Mouse (Mus musculus): ENCODE measurements around the gene Chrm5. TPM values are rescaled to one million over a fixed set of nuclear protein-coding genes. Genes with fewer than 3 reads are reported as not detected.
A peak's percentile ranks its signal among the peaks of the same experiment; 100 is the strongest.

Gene Chrm5
- polyA plus RNA-seq, 1 experiment from 2014 or later = 0.83 TPM

DNA sequence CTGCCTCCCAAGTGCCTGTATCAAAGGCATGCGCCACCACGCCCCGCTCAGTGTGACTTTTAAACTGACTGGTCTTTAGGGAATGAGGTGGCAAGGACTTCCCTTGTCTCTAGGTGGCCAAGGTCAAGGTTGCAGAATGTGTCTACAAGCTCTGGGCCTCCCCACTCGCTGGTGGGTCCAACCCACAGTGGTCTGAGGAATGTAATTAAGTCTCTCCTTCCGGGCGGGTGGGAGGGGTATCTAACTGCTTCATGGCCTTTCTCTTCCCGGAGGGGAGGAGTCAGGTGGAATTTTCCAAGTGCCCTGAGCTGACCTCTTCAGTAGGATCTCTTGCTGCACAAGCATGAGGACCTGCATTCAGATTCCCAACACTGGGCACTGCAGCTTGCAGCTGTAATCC lies 17.3 kb upstream of the Chrm5 start:
- WGBS = 78% methylated on average over 7 of the region's 7 CpGs
- no peak overlapping the region for H3K9ac ChIP-seq (replicated peaks)
- H3K4me1 ChIP-seq = peaks cover 7% of the 10 kb centered on the region
- no peaks in the 10 kb centered on the region for H3K9me3 ChIP-seq
- no peak overlapping the region for H3K4me3 ChIP-seq
- no peaks in the 10 kb centered on the region for H3K36me3 ChIP-seq
- H3K27me3 ChIP-seq = no peaks in the 10 kb centered on the region
- H3K27ac ChIP-seq (replicated peaks) = no peak overlapping the region
- ATAC-seq (replicated peaks) = no peak
- no peak overlapping the region for H3K4me2 ChIP-seq (replicated peaks)

DNA sequence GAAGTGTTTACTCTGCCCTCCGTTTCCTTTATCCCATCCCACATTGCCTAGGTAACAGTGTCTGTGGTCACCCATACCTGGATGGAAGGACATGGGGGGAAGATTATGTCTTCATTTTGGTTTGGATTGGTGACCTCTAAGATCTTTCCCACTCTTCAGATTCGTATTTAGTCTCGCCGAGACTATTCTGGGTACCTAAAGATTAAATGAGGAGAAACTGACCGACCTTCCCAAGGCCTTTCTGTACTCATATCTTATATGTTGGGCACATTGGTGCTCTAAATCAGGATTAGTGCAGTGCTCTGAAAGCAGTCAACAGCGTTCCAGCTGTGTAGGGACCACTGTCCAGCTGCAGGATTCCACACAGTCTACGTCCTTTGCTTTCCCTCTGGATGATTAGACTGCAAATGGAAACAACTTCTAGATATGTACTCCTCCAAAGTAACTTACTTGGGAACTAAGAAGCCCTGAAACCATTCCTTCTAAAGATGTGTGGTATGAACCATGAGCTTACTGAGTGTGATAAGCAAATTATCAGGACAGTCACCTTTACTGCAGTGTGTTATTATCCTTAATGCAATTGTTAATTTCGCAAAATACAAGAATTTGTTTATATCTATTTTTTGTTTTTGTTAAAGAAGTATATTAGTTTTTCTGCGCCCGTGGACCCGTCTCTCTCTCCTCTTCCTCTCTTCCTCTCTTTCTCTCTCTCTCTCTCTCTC lies 13.1 kb upstream of the Chrm5 start:
- WGBS = 46% methylated on average over 11 of the region's 11 CpGs
- peak; percentile 0 for ATAC-seq (replicated peaks)
- no peaks in the 10 kb centered on the region for H3K27me3 ChIP-seq

DNA sequence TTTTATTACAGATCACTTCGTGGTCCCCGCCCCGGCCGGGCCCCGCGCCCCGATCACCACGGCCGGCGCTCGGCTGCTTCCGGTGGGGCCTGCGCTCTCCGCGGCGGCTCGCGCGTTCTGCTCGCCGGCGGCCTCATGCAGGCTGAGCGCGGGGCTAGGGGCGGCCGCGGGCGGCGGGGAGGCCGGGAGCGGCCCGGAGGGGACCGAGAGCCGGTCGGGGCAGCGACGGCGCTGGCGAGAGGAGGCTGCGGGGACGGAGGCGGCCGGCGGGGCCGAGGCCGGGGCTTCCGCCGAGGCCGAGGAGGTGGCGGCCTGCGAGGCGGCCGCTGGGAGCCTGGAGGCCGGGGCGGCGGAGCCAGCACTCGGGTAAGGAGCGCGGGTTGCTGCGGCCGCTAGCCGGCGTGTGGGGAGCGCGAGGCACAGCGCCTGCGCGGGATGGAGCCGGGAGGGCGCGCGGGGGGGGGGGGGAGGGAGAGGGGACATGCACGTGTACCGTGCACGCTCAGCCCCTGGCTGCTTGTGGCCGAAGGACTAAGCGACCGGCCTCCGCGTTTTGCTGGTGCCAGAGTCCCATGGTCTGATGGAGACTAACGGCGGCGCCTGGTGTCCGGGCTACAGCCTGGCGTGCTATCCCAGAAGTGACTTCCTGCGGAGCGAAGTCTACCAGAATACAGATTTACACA lies 12.4 kb upstream of the Chrm5 start, which contains the start of gene Aven:
Gene Aven (plus strand): TSS at position 109 of the 683 bp plus-strand sequence.
- H3K27ac ChIP-seq (replicated peaks) = peak within 1 kb of the TSS; percentile 95
- H3K9ac ChIP-seq (replicated peaks) = peak within 1 kb of the TSS; percentile 95
- WGBS = under 1% methylated on average over 79 of the region's 87 CpGs
- no peaks in the 10 kb centered on the region for H3K27me3 ChIP-seq
- H3K4me2 ChIP-seq (replicated peaks) = peak within 1 kb of the TSS; percentile 81
- H3K4me3 ChIP-seq = peak within 1 kb of the TSS; percentile 81
- H3K4me1 ChIP-seq = peaks cover 12% of the 10 kb centered on the region
- H3K36me3 ChIP-seq = no peaks in the 10 kb centered on the region
- peak; percentile 96 for ATAC-seq (replicated peaks)
- no peaks in the 10 kb centered on the region for H3K9me3 ChIP-seq

More for the DNA sequence above, 13.1 kb upstream of the Chrm5 start:
- Histone ChIP-seq H3K9ac (replicated peaks) (peak overlapping the region; percentile 95), H3K36me3 (no peaks in the 10 kb centered on the region), H3K4me3 (peak overlapping the region; percentile 81), H3K9me3 (no peaks in the 10 kb centered on the region), H3K4me1 (peaks cover 12% of the 10 kb centered on the region), H3K4me2 (replicated peaks) (peak overlapping the region; percentile 81), H3K27ac (replicated peaks) (peak overlapping the region; percentile 95; the same call in 1 of the 2 replicates)

DNA sequence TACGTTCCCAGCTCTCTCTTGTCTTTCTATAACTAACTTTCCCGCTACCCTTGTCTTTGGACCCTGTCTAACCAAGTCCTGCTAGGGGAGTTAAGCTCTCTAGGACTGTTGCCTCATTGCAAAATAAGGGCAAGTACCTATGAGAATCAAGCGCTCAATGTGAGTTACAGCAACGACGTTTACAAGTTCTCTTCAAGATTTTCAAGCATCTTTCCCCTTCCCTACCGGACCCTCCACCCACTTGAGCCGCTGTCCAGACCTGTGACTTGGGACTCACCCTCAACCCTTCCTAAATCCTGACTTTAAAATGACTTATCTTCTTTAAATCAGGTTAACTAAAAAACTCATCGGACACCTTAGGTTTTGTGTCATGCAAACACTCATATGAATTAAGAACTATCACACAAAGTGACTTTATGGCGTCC lies 11.9 kb upstream of the Chrm5 start:
- Histone ChIP-seq H3K36me3 (no peaks in the 10 kb centered on the region), H3K9me3 (no peaks in the 10 kb centered on the region), H3K27ac (replicated peaks) (peak overlapping the region; percentile 95), H3K4me3 (peak overlapping the region; percentile 81), H3K27me3 (no peaks in the 10 kb centered on the region), H3K4me1 (peaks cover 12% of the 10 kb centered on the region), H3K4me2 (replicated peaks) (peak overlapping the region; percentile 81), H3K9ac (replicated peaks) (peak overlapping the region; percentile 95)
- peak; percentile 14 for ATAC-seq (replicated peaks)
- 6% methylated on average over 9 of the region's 9 CpGs for WGBS

DNA sequence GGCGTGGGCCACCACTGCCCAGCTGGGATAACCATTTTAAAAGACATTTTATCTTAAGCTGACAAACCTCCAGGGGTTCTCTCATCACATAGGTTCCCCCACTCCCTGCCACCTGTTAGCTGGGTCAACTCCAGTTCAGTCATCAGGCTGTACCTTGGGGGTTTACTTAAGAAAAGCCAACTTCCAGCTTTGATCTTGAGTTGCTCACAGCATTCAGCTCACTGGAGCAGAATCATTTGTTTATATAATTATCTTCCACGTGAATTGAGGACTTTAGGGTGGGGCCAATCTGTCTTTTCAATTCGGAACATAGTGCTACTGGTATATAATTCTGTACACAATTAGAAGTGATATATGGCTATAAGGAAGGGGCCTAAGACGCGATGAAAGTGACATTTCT lies 11.1 kb upstream of the Chrm5 start:
- H3K27me3 ChIP-seq = no peaks in the 10 kb centered on the region
- ATAC-seq (replicated peaks) = no peak
- 66% methylated on average over 5 of the region's 5 CpGs for WGBS

DNA sequence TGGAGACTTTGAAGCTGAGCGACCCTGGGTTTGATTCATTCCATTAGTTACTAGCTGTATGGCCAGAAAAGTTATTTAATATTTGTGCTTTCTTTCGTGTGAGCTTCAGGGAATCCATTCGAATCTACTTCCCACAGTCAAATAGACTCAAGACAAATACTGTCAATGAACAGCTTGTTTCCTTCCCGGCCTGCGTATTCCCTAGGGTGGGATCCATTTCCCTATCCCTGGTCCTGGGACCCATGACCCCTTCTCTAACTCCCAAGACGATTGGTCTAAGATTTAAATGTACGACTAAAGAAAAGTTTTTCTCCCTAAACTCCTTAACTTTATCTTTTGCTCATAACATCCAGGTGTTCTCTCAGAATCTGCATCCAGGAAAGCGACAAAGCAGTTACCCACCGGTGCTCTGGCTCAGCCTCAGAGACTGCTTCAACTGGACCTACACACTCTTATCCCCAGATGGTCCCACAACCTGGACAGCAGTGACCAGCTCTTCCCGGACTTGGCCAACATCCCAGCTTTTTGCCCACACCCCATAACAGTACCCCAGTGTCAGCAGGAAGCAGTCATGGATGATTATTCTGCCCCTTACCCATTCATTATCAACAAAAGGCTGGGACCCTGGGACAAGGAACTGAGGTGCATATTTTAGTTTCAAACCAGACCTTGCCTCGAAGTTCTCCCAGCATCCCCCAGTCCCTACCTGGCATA lies 10.1 kb upstream of the Chrm5 start:
- no peak overlapping the region for H3K4me2 ChIP-seq (replicated peaks)
- ATAC-seq (replicated peaks) = no peak
- no peaks in the 10 kb centered on the region for H3K27me3 ChIP-seq
- no peaks in the 10 kb centered on the region for H3K36me3 ChIP-seq
- no peak overlapping the region for H3K4me3 ChIP-seq
- peaks cover 12% of the 10 kb centered on the region for H3K4me1 ChIP-seq
- H3K9me3 ChIP-seq = no peaks in the 10 kb centered on the region
- no peak overlapping the region for H3K27ac ChIP-seq (replicated peaks)
- 88% methylated on average over 11 of the region's 11 CpGs for WGBS
- no peak overlapping the region for H3K9ac ChIP-seq (replicated peaks)

More for the DNA sequence above, 11.1 kb upstream of the Chrm5 start:
- Histone ChIP-seq H3K36me3 (no peaks in the 10 kb centered on the region), H3K4me2 (replicated peaks) (no peak overlapping the region), H3K4me1 (peaks cover 12% of the 10 kb centered on the region), H3K9me3 (no peaks in the 10 kb centered on the region), H3K27ac (replicated peaks) (no peak overlapping the region), H3K4me3 (no peak overlapping the region), H3K9ac (replicated peaks) (0 out of 2 replicates have a peak overlapping the region, but pooled peaks have one; percentile 95)

DNA sequence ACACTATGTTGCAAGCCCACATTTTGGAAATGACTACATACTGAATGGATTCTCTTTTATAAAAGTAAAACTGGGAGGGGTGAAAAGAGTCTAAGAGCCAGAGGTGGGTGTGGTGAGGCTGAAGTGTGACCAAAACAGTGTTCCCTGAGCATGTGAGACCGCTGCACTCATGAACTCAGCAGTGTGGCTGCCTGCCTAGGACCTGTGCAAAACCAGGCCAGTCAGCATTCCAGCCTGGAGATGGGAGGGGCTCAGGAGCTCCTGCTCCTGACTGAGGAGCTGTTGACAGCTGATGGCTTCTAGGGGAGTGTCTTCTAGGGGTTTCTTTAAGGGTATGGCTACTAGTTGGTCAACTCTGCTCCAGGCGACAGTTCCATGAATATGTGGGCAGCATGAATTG lies 4.3 kb upstream of the Chrm5 start:
- Histone ChIP-seq H3K27ac (replicated peaks) (no peak overlapping the region), H3K9ac (replicated peaks) (no peak overlapping the region), H3K4me2 (replicated peaks) (no peak overlapping the region), H3K4me3 (no peak overlapping the region), H3K4me1 (no peaks in the 10 kb centered on the region), H3K9me3 (no peaks in the 10 kb centered on the region), H3K27me3 (no peaks in the 10 kb centered on the region), H3K36me3 (no peaks in the 10 kb centered on the region)
- 75% methylated on average over 2 of the region's 2 CpGs for WGBS
- no peak for ATAC-seq (replicated peaks)

DNA sequence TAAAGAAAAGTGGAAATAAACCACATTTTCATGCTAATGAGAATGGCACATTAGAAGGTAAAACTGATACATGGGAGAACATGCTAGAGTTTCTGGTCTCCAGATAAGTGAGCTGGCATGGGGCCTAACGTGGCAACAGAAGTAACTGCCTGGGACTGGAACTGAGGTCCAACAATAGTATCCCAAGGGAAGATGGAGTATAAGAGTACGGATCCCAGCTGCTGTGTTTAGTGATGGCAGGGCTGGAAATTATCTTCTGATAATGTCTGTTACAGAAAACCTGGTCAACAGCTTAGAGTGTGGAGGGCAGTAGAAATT lies 2.7 kb upstream of the Chrm5 start:
- Histone ChIP-seq H3K27me3 (no peaks in the 10 kb centered on the region), H3K4me3 (no peak overlapping the region), H3K9me3 (no peaks in the 10 kb centered on the region), H3K4me1 (no peaks in the 10 kb centered on the region), H3K36me3 (no peaks in the 10 kb centered on the region), H3K9ac (replicated peaks) (no peak overlapping the region), H3K27ac (replicated peaks) (no peak overlapping the region), H3K4me2 (replicated peaks) (no peak overlapping the region)
- 77% methylated on average over 2 of the region's 2 CpGs for WGBS
- no peak for ATAC-seq (replicated peaks)

DNA sequence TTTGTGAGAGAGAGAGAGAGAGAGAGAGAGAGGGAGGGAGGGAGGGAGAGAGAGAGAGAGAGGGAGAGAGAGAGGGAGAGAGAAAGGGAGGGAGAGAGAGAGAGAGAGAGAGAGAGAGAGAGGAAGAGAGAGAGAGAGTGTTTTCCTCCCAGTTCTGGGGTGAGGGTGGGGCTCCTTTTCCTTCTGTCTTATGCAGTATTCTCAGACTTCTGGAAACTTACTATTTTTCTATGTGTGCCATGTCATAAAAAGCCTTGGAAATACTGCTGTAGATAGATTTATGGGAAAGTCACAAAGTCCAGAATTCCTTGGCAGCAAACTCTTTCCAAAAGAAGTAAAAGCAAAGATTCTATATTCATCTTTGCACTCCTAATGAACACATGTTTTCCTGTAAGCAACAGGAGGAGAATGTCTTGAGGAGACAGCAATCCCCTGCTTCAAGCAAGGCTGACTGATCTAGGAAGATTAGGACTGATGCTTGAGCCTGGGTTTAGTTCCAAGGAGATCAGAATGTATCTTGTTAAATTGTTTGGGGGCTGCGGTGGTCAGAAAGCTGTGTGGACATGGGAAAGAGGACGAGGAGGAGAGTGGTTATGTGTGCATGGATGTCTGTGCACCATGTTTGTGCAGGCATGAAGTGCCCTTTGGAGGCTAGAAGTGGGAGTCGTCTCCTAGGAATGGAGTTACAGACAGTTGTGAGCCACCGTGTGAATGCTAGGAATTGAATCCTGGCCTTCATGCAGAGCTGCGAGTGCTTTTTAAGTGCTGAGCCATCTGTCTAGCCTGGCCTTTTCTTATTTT lies 2.2 kb upstream of the Chrm5 start:
- H3K9ac ChIP-seq (replicated peaks) = no peak overlapping the region
- H3K4me2 ChIP-seq (replicated peaks) = no peak overlapping the region
- H3K27ac ChIP-seq (replicated peaks) = no peak overlapping the region
- 67% methylated on average over 5 of the region's 5 CpGs for WGBS
- no peaks in the 10 kb centered on the region for H3K9me3 ChIP-seq
- no peaks in the 10 kb centered on the region for H3K27me3 ChIP-seq
- no peaks in the 10 kb centered on the region for H3K36me3 ChIP-seq
- ATAC-seq (replicated peaks) = no peak
- H3K4me3 ChIP-seq = no peak overlapping the region
- no peaks in the 10 kb centered on the region for H3K4me1 ChIP-seq

DNA sequence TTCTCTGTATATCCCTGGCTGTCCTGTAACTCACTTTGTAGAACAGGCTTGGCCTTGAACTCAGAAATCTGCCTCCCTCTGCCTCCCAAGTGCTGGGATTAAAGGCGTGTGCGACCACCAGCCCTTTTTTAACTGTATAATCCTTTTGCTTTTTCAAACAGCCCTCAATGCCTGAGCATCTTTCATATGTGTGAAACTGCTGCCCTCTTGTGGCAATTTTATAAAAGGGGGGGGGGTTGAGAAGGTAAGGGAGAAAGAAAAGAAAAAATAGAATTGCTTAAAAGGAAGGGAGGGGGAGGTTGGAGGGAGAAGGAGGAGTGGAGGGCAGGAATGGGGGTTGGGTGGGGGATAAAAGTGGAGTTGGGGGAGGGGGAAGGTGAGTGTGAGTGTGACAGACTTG lies 995 bp upstream of the Chrm5 start:
- Histone ChIP-seq H3K4me3 (no peak overlapping the region), H3K9me3 (no peaks in the 10 kb centered on the region), H3K4me1 (no peaks in the 10 kb centered on the region), H3K27ac (replicated peaks) (no peak overlapping the region), H3K36me3 (no peaks in the 10 kb centered on the region), H3K27me3 (no peaks in the 10 kb centered on the region), H3K9ac (replicated peaks) (no peak overlapping the region), H3K4me2 (replicated peaks) (no peak overlapping the region)
- whole genome bisulfite sequencing = 2% methylated on average over 2 of the region's 2 CpGs
- ATAC-seq (replicated peaks) = peak; percentile 57; the same call in 1 of the 2 replicates

DNA sequence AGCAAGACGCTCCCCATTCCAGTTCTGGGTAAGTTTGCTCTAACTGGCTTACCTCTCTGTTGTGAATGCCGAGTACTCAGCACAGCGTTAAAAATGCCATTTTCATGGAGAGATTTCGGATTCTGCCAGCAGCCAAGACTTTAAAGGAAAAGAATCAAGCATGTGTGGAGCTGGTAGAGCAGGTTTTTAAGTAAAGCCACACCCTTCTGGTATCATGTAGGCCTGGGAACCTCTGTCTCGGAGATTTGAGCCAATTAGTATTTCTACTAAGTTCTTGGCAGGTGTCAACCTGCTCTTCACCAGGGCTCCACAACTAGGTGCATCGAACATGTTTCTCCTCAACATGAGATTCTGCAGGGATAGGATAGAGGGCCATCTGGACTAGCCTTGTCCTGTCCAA lies 4.0 kb downstream of the Chrm5 start:
- no peak for ATAC-seq (replicated peaks)
- H3K36me3 ChIP-seq = no peaks in the 10 kb centered on the region
- no peak overlapping the region for H3K4me2 ChIP-seq (replicated peaks)
- H3K9ac ChIP-seq (replicated peaks) = no peak overlapping the region
- H3K9me3 ChIP-seq = no peaks in the 10 kb centered on the region
- WGBS = 79% methylated on average over 6 of the region's 6 CpGs
- no peak overlapping the region for H3K27ac ChIP-seq (replicated peaks)
- no peaks in the 10 kb centered on the region for H3K27me3 ChIP-seq
- no peak overlapping the region for H3K4me3 ChIP-seq
- no peaks in the 10 kb centered on the region for H3K4me1 ChIP-seq

All from forebrain, embryonic 15.5 days (tissue).